Mouse (Mus musculus): ENCODE measurements around the gene Olfr692. TPM values are rescaled to one million over a fixed set of nuclear protein-coding genes. Genes with fewer than 3 reads are reported as not detected.

The Olfr692 gene
- total and polyA plus RNA-seq, 3 experiments = not detected

DNA sequence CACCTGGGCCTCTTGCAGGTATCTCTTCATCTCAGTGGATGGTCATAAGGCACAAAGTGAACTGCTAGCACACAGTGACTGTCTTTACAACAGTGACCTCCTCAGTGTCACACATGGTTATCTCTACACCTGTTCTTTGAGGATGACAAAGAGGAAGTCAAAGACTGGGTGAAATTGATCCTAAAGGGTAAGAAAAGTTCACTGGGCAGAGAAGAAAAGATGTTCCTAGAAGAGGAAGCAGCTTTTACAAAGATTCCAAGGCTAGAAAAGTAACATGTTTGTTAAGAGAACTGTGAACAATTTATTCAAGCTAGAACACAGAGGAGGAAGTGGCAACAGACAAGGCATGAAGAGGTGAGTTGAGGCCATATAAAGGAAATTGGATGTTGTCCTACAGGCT is 28.1 kb downstream of the Olfr692 start:
- no peak overlapping the region for H3K4me3 ChIP-seq (replicated peaks in 1 of 3; ENCODE audit: low read depth in 2 of 3, low read length in 2 of 3, poor library complexity in 1 of 3)
- H3K4me1 ChIP-seq (ENCODE audit: control insufficient read depth in 1 of 2, insufficient read depth in 2 of 2) = peaks cover 0 to 35% of the 10 kb centered on the region in 2 experiments; a peak in 2 of 4 replicates
- H3K27me3 ChIP-seq (replicated peaks) = peaks cover 3% of the 10 kb centered on the region
- no peak overlapping the region for H3K27ac ChIP-seq (ENCODE audit: insufficient read depth, low read depth)
- dilution Hi-C loops (cut with MboI; ENCODE audit: extremely low pct_ligation_motif_present, extremely low pct_unique_long_range_greater_than_20kb, low sequenced_read_pairs) (no loop called here), in situ Hi-C loops (cut with MboI; ENCODE audit: low pct_ligation_motif_present, low pct_unique_long_range_greater_than_20kb, low sequenced_read_pairs) (no loop called here)
- no peaks in the 10 kb centered on the region for H3K9me3 ChIP-seq (replicated peaks; ENCODE audit: low read length)
- H3K36me3 ChIP-seq (replicated peaks in 1 of 2; ENCODE audit: control insufficient read depth in 1 of 2, insufficient read depth in 1 of 2, low read length in 1 of 2) = no peaks in the 10 kb centered on the region
- TF ChIP-seq USF2 (conservative IDR thresholded peaks at IDR 0.05; ENCODE audit: low read depth, low read length) (no peak), ETS1 (conservative IDR thresholded peaks at IDR 0.05; ENCODE audit: low read depth, low read length) (no peak), CHD1 (IDR thresholded peaks at IDR 0.05; ENCODE audit: low read depth, low read length) (no peak)
- peak; percentile 21 for DNase-seq (ENCODE audit: extremely low read depth)
- H3K79me2 ChIP-seq (replicated peaks; ENCODE audit: control insufficient read depth, extremely low read depth, insufficient read depth, poor library complexity, severe bottlenecking) = 0 out of 2 replicates have a peak, but pooled peaks cover 2% of the 10 kb centered on the region
- H3K4me2 ChIP-seq (ENCODE audit: insufficient read depth, low read depth, poor library complexity, severe bottlenecking) = no peak overlapping the region
- H3K9ac ChIP-seq (ENCODE audit: insufficient read depth, low read depth) = no peak overlapping the region

DNA sequence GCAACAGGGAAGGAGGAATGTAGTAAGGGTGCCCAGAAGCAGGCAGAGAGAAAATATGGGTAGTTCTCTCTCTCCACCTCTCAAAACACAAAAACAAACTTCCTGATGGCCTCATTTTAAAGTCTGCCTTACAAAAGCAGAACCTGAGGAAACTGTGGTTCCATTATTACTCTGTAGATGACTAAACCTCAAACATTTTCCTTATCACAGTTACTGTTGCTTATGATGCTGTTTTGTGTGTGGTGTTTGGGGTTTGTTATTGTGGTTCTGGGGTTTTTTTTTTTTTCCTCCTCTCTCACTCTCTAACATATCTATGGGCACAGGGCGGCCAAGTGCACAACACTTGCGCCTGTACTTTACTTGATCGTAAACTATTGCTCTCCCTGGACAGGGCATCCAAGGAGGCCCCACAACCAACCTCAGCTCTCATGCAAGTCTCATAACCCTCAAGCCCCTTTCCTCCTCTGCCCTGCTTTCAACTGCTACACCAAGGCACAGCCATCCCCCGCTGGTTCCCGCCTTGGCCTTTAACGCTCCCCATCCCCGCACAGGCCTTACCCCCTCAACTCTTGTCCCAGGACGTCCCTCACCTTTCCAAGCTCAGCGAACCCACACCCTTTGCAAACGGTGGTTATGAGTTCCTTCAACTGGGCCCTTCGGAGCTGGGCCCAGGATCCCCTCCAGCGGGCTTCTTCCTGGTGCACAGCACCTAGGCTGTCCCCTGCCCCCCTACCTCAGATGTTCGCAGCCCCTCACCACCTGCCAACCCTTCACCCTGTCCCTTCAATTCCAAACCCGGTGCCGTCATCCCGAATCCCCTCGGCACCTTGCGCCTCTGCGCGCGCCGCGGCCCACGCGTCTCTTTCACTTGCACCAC is 31.3 kb downstream of the Olfr692 start:
- in situ Hi-C loops (cut with MboI; ENCODE audit: low pct_ligation_motif_present, low pct_unique_long_range_greater_than_20kb, low sequenced_read_pairs) = no loop called here
- DNase-seq (ENCODE audit: extremely low read depth) = peak; percentile 71
- 0 out of 2 replicates have a peak, but pooled peaks have one; percentile 30 for TF ChIP-seq SIN3A (IDR thresholded peaks at IDR 0.05; ENCODE audit: low read length)
- TF ChIP-seq MYC (IDR thresholded peaks at IDR 0.05; ENCODE audit: low read depth, low read length) = no peak
- TF ChIP-seq E2F4 (IDR thresholded peaks at IDR 0.05; ENCODE audit: insufficient replicate concordance, low read depth, low read length) = no peak
- no peak for TF ChIP-seq ZMIZ1 (IDR thresholded peaks at IDR 0.05; ENCODE audit: low read depth, low read length)
- peak; percentile 89 for TF ChIP-seq IRF4 (IDR thresholded peaks at IDR 0.05; ENCODE audit: low read depth, low read length)
- TF ChIP-seq ELF1 (IDR thresholded peaks at IDR 0.05; ENCODE audit: low read depth, low read length) = 0 out of 2 replicates have a peak, but pooled peaks have one; percentile 14
- TF ChIP-seq CHD1 (IDR thresholded peaks at IDR 0.05; ENCODE audit: low read depth, low read length) = no peak
- TF ChIP-seq ZNF384 (IDR thresholded peaks at IDR 0.05; ENCODE audit: low read depth, low read length) = peak; percentile 90
- TF ChIP-seq UBTF (IDR thresholded peaks at IDR 0.05; ENCODE audit: low read depth, low read length) = 0 out of 2 replicates have a peak, but pooled peaks have one; percentile 17
- TF ChIP-seq JUN (IDR thresholded peaks at IDR 0.05; ENCODE audit: insufficient read depth, low read depth, low read length) = peak; percentile 68
- 0 out of 2 replicates have a peak, but pooled peaks have one; percentile 26 for TF ChIP-seq RCOR1 (conservative IDR thresholded peaks at IDR 0.05; ENCODE audit: low read depth, low read length)
- TF ChIP-seq MAZ (IDR thresholded peaks at IDR 0.05; ENCODE audit: low read depth, low read length) = no peak
- peak; percentile 68 for TF ChIP-seq BHLHE40 (IDR thresholded peaks at IDR 0.05; ENCODE audit: low read depth, low read length)
- no peak for TF ChIP-seq USF2 (conservative IDR thresholded peaks at IDR 0.05; ENCODE audit: low read depth, low read length)
- no peak for TF ChIP-seq TCF12 (IDR thresholded peaks at IDR 0.05; ENCODE audit: low read depth, low read length)
- TF ChIP-seq HCFC1 (IDR thresholded peaks at IDR 0.05; ENCODE audit: low read depth, low read length) = no peak
- no peak for TF ChIP-seq KAT2A (IDR thresholded peaks at IDR 0.05; ENCODE audit: insufficient replicate concordance, low read length)
- peak; percentile 91 for TF ChIP-seq MAFK (IDR thresholded peaks at IDR 0.05; ENCODE audit: insufficient replicate concordance, low read length)
- no peak for TF ChIP-seq TBP (conservative IDR thresholded peaks at IDR 0.05; ENCODE audit: low read depth, low read length)
- peak; percentile 76 for TF ChIP-seq EP300 (IDR thresholded peaks at IDR 0.05; ENCODE audit: low read length)
- no peak for TF ChIP-seq ZC3H11A (IDR thresholded peaks at IDR 0.05; ENCODE audit: low read depth, low read length)
- TF ChIP-seq CHD2 (IDR thresholded peaks at IDR 0.05; ENCODE audit: low read length) = no peak
- no peak; the same call in 1 of the 2 replicates for TF ChIP-seq ETS1 (conservative IDR thresholded peaks at IDR 0.05; ENCODE audit: low read depth, low read length)
- peak; percentile 85 for TF ChIP-seq JUND (conservative IDR thresholded peaks at IDR 0.05; ENCODE audit: low read depth, low read length)
- no peak for TF ChIP-seq NELFE (IDR thresholded peaks at IDR 0.05; ENCODE audit: low read depth, low read length)
- peak; percentile 18; the same call in 1 of the 2 replicates for TF ChIP-seq MEF2A (IDR thresholded peaks at IDR 0.05; ENCODE audit: borderline replicate concordance, low read depth, low read length)
- no peak for TF ChIP-seq PAX5 (IDR thresholded peaks at IDR 0.05; ENCODE audit: low read length)
- Histone ChIP-seq H3K4me2 (ENCODE audit: insufficient read depth, low read depth, poor library complexity, severe bottlenecking) (peak overlapping the region; percentile 65), H3K27ac (ENCODE audit: insufficient read depth, low read depth) (no peak overlapping the region), H3K27me3 (replicated peaks) (peaks cover 20% of the 10 kb centered on the region), H3K79me2 (replicated peaks; ENCODE audit: control insufficient read depth, extremely low read depth, insufficient read depth, poor library complexity, severe bottlenecking) (0 out of 2 replicates have a peak, but pooled peaks cover 2% of the 10 kb centered on the region), H3K4me3 (replicated peaks in 1 of 3; ENCODE audit: low read depth in 2 of 3, low read length in 2 of 3, poor library complexity in 1 of 3) (peak overlapping the region; percentile 73 to 85 (median 82)), H3K4me1 (ENCODE audit: control insufficient read depth in 1 of 2, insufficient read depth in 2 of 2) (peaks cover 0 to 35% of the 10 kb centered on the region in 2 experiments; a peak in 2 of 4 replicates), H3K9ac (ENCODE audit: insufficient read depth, low read depth) (peak overlapping the region; percentile 59), H3K36me3 (replicated peaks in 1 of 2; ENCODE audit: control insufficient read depth in 1 of 2, insufficient read depth in 1 of 2, low read length in 1 of 2) (no peaks in the 10 kb centered on the region), H3K9me3 (replicated peaks; ENCODE audit: low read length) (no peaks in the 10 kb centered on the region)
- dilution Hi-C loops (cut with MboI; ENCODE audit: extremely low pct_ligation_motif_present, extremely low pct_unique_long_range_greater_than_20kb, low sequenced_read_pairs) = no loop called here

Measured in CH12.LX (cell line).